Mouse (Mus musculus) frontal cortex, postnatal 14 days (tissue): ENCODE measurements around the gene Sbno1.

Source experiments
- DNase-seq, 2 experiments: peaks; one replicate each; pipeline ENCODE4 v3.0.0; 2022; ENCODE audit warnings: low spot score in 2 of 2

Gene Sbno1

DNA sequence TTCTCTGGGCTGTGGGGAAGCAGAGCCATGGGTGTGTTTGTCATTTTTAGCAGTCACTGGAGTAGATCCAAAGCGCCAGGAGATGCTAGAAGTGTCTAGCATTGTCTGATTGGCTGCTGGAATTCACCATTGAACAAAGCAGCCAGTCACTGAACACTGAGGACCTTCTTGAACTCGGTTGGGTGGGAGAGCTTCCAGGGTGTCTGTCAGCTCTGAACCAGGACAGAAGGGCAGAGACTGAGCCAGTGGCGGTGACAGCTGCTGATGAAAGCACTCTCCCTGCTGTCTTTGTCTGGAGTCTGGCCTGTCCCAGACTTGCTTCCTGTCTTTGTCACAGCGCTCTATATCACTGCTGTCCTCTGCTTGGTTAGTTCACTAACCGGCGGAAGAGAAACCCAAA lies 91.4 kb downstream of the Sbno1 start:
- DNase-seq: peak in 1 of 2 experiments; percentile 64

DNA sequence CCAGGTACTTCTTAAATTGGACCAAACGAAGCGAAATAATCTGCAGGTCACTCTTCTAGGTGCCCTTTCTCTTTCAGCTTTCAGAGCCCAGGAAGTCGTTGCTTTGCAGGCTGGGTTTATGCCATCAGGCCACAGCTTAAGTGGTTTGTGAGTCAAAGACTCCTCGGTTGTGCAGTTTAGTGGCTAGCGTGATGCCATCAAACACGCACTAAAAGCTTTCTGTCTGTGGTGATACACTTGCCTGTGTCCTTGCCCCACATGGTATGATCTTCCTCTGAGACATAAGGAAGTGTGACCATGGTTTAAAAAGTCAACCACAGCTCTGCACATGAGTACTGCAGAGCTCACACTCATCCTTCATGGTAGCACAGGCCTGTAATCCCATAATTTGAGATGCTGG lies 95.7 kb downstream of the Sbno1 start:
- DNase-seq: no peak

DNA sequence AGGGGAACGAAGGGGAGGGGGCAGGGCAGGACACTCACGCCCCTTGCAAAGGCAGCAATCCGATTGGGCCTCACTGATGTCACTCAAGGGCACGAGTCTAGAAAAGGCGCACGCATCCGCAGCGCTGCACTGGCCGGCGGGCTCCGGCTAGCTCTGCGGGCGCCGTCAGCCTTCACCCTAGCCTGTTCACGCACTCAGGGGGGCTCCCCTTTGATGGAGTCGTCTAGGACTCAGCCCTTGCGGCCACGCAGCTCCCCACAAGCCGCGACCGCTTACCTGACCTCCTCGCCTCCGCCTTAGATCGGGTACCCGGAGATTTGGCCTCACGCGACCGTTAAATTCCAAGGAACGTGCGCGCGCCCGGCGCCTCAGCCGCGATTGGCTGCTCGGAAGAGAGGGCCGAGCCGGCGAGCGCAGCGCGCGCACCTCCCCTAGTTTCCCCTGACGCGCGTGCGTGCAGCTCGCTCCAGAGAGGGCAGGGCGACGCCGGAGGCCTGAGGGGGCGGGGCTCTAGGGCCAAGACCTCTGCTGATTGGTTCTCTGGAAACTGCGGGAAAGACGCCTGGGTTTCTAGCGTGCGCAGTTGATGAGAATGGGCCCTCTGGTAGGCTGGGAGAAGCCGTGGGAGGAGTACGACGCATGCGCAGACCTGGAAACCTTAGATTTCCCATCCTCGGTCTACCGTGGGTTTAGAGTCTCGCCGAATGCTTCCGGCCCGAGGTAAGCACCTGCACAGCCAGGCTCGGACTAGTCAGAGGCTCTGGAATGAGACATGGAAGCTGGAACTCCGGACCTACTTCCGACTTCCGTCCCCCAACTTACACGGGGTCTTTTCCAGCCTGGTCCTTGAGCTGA lies 98.1 kb downstream of the Sbno1 start, which contains the start of the genes Mphosph9 and 2810006K23Rik:
TSS of gene Mphosph9 (minus strand) at position 463 of the 855 bp plus-strand sequence.
TSS of gene 2810006K23Rik (plus strand) at position 580 of the 855 bp plus-strand sequence.
- peak; percentile 100 for DNase-seq

DNA sequence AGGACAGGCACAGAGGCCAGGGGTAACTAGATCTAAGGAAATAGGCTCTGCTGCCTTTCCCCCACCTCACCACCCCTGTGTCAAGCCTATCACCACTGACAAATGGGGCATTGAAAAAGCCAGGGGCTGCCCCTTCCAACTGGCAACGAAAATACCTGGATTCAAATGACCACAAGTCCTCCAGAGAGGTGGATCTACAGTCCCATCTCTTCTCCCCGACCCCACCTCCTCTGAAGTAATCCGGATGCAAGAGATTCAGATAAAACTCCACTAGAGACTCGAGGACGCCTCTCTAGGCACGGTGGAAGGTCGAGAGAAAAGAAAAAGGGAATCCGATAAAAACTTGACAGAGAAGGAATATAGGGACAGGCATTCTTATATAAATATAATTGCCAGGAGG lies 99.0 kb downstream of the Sbno1 start:
- no peak for DNase-seq
